Mouse (Mus musculus) spleen, postnatal 14 days (tissue): ENCODE measurements around the gene Lin7a.

Source experiments
- DNase-seq, 2 experiments: peaks; one replicate each; pipeline ENCODE4 v3.0.0; 2021 to 2022; ENCODE audit warnings: low spot score in 2 of 2

The Lin7a gene

DNA sequence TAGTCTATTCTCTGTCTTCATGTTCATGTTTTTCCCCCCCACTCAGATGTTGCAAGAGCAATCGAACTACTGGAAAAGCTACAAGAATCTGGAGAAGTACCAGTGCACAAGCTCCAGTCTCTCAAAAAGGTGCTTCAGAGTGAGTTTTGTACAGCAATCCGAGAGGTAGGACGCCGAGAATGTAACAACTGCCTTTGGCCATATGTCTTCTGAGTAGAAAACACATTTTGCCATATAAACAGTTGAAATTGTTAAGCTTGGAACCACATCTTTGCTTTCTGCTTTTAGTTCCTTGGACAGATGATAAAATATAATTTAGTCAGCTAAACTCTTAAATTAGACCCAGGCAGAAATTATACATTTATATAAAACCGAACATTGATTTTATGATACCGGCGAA, 52.4 kb downstream of the Lin7a start:
- no peak for DNase-seq

DNA sequence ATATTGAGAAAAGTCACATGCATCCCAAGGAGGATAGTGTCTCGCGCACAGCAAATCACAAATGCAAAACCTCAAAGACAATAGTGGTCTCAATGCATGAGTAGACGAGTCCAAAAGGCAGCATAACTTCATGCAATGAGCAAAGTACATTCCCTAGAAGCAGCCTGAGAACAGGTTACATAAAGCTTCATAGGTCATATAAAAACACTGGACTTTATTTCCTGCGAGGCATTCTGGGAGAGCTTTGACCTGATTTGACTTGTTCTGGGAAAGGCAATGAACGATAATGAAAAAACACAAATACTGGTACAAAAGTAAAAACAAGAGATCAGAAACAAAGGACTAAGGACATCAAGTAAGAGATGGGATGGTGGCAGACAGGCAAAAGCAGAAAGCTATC, 54.1 kb downstream of the Lin7a start:
- no peak for DNase-seq

DNA sequence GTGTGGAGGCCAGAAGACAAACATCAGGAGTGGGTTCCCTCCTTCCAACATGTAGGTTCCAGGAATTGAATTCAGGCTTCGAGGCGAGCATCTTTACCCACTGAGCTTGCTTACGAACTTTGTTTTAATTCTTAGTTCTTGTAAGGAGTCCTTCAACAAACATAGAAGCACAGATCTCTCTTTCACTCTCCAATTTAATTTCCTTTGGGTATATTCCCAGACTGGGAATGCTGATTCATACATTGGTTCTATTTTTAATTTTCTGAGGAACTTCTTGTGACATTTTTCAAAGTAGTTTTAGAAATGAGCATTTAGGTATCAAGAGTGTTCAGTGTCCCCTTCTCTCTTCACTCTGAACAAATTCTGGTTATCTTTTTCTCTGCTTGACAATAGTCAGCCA, 68.0 kb downstream of the Lin7a start:
- DNase-seq: no peak

DNA sequence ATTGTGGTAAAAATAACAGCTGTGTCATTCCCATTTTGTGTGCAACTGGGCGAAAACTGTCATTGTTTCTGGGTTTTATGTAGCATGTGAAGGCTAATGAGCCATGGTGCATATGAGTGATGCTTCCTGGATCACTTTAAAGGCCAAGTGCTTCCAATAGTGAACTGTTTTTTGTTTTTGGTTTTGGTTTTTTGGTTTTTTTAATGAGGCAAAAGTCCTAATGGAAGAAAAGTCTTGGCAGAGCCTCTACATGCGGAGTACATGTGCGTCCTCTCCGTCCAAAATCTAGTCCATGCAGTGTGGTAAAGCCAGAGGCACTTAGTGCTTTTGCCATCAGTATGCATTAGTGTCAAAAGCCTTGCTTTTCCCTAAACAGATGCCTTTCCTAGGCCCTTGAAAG, 69.7 kb downstream of the Lin7a start:
- no peak for DNase-seq

DNA sequence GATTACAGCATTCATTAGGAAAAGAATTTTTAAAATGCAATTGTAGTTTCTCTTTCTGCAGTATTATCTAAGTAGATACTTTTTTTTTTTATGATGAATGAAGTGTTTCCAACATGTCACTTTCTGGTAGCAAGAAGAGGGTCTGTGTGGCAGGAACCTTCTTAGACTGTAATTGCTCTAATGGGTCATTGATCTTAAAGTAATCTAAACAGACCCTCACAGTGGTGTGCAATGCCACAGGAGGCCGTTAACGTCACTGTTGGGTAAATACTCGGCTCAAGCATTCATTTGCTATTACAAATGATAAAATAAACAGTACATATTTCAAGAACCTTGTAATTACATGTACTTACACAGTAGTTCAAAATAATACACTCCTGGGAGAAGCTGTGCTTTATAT, 72.7 kb downstream of the Lin7a start:
- no peak for DNase-seq

DNA sequence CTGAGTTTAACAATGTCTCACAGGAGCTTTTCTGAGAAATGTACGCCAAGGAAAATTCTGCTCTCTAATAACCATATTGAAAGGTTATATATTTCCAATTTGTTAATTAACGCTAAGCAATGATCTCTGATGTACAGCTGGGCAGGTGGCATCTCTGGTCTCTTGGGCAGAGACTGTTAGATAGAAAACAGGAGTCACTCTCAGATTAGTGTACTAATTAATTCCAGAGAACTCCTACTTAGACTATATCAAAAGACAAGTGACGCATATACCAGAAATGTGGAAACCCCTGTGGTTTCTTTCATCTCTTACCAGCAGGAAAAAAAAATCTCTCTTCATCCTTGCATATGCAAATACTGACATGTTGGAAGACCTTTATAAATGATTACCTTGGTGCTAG, 76.4 kb downstream of the Lin7a start:
- no peak for DNase-seq

DNA sequence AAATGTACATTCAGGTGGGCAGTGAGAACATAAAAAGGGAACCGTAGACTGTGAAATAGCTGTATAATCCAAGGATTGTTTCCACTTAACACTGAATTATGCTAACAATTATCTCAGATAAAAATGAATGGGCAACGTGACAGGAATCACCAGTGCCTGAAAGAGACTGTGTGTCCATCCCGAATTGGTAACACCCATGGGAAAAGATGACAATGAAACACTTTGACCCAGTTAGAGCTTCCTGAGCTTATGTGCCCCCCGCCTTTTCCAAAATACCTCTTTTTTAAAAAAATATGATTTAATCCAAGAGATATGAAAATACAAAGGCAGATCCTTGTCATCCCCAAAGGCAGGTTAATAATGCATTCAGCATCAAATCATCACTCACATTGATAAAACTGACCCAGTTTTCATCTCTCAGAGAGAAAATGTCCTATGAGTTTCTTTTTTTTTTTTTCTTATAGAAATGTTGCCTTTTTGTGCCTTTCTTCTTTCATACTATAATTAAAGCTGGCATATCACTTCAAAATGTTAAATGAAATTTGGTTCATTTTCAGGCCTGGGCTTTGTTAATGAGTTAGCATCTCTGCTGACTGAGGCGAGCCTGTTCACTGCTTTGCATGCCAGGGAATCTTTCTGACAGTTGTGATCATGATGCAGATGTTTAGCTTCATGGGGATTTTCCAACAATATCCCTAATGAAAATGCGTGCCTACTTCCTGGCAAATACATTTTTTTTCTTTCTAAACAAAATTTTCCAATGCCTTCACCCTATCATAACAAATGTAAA, 80.4 kb downstream of the Lin7a start:
- DNase-seq: no peak

DNA sequence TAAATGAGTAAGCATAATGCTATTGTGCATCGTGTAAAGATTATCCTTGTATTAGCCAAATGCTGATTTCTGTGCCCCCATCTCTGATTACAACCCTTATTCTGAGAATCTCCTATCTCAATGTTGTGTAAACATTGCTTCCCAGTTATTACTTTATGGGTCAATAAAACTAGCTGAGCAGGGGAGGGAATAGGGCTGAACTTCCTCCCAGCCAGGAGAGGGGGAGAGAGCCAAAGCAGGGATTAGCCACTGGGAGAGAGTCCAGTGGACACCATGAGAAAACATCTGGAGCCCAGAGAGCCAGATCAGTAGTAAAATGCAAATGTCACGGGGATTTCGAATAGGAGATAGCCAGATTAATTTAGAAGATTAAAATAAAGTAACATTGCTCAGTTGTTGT, 82.0 kb downstream of the Lin7a start:
- no peak for DNase-seq

DNA sequence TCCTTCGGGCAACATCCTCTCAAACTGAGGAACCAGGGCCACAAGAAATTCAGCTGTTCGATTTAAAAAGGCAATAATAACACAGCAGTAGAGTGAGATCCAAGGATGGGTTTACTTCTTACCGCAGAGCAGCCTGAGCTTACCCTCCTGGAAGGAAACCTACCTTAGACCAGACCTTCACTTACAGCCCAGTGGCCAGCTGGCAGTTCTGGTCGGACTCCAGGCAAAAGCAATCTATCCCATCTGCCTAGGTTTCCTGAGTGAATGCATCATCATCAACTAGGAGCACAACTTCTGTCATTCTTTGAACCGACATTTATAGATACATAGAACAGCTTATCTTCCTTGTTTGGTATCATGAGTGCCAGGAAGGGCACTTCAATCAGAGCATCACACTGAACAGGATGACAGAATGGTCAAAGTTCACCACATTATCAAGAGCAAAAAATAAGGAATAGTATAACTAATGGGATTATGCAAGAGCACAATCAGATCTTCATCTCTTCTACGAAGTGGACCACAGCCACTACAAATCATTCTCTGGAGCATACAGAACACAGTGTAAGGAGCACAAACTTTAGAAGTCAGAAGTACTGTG, 87.1 kb downstream of the Lin7a start:
- no peak for DNase-seq

DNA sequence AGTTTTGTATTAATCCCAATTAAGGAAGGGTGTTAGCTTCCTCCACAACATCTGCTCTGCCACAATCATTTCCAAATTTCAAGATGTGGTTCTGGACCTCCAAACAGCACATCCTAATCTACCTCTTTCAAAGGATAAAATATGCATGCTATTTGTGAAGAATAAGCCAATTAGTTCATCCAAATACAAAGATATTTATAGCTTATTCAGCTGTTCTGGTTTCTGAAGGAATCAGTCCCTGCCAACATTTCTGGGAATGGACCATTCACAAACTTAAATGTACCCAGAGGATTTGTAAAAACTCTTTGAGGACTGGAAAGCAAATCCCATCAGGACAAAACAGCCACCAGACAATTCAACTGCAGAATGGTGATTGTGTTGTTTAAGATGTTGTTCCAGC, 87.8 kb downstream of the Lin7a start:
- no peak for DNase-seq

DNA sequence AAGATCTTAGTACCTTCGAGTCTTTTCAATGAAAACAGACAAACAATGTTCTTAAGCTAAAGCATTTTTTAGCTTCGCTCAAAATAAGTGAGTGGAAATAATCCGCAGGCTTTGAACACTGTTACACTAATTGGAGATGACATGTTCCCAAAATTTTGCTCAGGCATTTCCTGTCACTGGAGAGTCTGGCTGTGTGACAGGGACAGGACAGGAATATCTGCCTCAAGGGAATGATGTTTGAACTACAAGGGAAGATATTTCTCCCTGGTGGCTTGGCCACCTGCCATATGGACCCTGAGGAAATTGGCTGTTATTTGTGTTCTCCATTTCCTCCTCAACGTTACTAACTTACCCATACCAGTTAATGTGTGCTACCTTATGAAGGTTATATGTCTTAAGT, 90.1 kb downstream of the Lin7a start:
- no peak for DNase-seq

DNA sequence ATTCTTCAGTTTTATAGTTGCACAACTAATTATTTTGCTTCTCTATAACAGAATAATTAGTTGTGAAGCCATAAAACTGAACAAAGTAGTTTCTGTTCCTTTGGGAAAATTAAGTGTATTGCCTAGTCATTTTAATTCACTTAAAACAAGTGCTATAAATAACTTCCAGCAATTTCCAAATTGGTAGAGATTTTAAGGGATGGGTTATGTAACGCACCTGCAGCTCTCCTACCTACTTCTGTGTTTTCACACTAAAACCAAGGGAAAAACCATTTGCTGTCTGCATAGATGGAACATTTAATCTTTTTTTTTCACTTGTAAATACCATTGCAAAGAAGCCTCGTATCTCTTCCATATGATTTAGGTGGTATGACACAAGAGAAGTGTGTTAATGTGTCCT, 90.5 kb downstream of the Lin7a start:
- no peak for DNase-seq

DNA sequence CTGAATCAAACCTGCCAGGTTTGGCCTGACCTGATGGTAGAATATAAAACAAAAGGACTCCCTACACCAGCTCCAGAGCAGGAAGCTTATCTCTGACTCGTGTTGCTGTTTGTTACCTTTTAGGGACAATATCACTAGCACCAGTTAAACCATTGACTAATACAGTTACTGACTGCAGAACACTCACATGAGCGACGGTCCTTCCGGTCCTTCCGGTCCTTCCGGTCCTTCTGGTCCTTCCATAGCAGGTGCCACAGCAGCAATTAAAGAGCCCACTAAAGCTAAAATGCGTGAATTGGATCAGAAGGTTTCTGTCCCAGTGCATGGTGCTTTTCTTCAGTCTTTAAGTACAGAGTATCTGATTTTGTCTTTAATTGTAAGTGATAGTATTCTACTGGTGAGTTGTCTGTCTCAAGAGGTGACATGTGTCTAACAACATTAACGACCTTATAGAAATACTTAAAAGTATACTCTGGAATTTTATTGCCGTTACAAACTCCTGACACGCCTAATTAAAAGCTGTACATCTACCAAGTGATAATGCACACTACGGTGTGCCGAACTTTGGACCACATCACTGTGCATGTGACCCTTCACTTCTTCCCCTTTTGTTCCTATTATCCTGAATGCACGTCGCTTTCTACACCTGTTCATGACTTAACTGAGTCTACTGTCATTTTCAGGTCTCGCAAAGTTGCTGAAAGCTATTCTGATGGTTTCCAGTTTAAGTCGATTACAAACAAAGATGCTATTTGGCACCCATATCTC, 91.7 kb downstream of the Lin7a start:
- DNase-seq: no peak

DNA sequence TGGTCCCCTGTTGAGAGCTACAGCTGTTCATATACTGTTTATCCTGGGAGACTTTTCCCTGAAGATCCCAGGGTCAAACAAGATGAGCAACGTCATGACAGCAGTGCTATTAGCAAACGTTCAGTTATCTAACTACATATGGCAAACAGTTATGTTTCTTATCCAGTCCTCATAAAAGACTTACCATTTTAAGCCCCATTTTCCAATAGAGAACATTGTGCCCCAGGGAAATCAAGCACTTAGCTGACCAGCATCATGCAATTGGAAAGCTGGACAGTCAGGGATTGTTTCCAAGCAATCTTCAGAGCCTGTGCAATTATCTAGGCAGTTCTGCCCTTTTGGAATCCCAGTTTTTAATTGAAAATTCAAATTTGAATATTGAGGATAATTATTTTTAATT, 105.7 kb downstream of the Lin7a start:
- no peak for DNase-seq

DNA sequence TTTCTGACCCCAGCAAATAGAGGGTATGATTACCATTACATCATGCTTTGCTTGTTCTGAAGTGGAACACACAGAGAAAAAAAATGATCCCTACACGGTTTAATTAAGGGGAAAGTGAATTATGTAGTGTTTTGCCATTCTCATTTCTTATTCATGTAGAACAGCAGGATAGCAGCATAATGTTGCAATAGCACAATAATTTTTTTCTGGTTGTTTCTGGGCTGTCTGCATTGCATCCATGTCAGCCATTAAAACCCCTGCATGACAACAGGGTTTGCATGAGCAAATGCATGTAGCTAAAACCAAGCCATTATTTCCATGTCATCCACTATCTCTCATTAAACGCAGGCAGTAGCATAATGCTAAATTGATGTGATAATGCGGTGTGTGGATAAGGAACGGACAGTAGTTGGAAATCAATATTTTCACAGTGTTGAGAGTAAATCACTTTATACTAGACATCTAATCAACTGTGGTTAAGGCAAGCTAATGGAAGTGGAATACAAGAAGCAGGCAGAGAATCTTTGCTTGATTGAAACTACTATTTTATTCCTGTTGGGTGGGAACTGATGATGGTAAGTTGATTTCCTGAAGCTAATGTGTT, 109.8 kb downstream of the Lin7a start:
- no peak for DNase-seq

DNA sequence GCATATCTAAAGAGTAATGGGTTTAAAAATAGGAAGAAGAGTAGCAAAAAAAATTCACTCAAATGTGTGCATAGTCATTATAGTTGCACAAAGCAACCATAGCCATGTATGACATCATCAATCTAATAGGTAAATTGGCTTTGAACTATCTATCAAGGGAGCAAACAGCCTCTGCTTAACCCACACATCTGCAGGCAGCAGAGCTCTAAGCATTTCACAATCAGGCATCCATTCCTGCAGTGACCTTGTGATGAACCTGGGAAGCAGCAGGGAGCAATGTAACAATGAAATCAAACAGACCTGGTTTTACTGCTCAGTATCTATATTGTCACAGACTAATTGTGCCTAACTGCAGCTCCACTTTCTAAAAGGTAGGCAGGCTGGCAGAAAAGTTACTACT, 112.3 kb downstream of the Lin7a start:
- DNase-seq: no peak

DNA sequence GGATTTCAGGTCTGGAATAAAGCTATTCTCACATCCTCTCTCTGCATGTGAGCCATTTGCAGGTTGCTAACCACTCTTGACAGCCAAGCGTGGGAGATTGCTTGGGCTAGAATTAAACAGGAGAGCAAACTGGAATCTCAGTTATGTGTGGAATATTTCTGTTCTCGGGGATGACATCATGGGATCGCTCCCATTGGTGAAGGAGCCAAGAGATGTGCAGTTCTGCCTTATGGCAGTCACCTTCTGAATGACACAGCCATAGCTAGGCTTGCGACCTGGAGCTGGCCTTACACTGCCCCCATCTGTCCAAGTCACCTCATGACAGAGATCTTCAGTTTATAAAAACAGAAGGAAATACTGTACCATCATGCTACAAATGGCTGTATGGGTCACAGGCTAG, 118.0 kb downstream of the Lin7a start:
- no peak for DNase-seq

DNA sequence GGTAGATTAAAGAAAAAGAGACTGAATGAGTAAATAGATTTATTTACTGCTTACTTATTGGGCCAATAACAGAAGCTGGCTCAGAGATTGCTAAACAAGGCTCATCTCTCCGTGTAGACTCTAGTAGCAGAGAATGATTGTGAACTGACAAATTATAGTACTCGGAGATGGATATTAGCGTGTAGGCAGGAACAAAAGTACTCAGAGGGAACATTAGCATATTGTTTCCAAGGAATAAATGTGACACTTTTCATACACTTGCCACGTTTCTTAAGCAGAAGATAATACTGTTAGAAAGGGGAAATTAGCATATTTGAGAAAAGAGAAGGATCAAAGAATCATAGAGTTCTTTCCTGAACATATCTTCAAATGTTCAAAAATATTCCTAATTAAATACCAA, 133.9 kb downstream of the Lin7a start:
- DNase-seq: no peak

DNA sequence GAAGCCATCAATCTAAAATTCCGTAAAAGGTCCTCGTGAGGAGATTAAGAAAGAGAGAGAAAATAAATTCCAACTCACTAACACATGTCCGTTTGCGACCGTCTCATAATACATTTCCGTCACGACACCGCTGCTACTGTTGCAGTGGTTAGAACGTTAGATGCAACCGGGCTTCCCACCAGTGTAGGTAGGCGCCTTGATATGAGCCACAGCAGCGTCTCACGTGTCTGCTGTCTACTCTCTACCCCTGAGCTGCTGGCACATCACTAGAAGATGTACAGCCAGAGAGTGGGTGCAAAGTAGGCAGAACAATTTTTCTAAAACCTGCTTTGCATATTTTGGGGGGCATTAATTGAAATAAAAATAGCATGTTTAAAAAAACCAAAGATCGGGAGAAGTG, 146.8 kb downstream of the Lin7a start:
- DNase-seq: no peak

DNA sequence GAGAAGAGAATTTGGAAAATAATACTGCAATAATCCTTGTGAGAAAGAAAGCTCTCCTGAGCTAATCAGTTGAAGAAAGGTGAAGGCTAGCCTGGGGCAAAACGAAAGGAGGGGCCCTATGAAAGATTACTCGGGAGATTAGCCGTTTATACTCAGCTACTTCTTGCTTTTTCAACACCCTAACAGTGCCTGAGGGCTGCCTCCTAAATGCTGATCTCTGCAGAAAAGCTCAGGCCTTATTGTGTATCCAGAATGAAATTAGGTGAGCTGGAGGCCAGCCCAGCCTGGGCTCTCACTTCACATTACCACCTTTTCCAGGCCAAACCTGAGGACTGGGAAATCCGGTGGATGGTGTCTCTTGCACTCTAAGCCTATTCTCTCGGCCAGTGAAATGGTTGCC, 165.5 kb downstream of the Lin7a start:
- no peak for DNase-seq

DNA sequence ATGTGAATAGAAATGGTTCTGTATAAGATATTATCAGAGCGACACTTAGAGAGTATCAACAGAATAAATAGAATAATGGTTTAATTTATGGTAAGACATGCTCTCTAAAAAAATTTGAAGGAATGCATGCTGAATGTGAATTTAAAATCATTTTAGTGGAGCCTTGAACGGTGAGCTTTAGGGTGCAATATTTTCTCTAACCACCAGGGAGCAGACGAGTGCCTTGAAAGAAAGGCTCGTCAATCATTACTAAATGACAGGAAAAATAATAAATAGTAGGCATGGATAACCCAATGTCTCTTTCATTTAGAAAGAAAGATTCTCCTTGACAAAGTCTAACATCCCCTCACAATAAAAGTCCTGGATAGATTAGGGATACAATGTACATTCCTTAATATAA, 171.3 kb downstream of the Lin7a start:
- no peak for DNase-seq

DNA sequence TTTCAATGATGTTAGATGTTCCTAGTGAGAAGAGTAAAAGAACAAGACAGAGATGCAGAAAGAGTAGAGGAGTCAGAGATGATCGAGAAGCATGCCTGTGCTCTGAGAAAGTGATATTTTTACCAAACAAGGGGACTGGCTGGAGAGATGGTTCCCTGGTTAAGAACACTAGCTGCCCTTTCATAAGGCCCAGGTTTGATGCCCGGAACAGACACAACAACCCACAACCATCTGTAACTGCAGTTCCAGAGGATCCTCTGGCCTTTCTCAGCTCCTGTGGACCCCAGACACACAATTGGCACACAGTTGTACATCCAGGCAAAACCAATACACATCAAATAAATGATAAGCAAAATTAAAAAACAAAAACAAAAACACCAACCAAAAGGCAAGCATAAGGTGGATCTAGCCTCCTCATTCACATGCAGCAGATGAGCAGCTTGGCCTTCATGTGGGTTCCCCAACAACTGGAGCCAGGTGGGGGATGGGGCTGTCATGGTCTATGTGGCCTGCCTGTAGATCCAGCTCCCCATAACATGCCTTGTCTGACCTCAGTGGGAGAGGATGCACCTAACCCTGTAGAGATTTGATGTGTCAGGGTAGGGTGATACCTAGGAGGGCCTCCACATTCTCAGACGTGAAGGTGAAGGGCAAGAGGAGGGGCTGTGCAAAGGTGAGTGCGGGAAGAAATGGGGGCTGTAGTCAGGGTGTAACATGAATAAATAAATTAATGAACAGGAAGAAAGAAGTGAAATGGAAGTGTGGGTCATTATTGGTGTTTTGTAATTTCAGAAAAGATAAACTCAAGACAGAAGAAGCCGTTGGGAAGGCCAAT, 178.2 kb downstream of the Lin7a start:
- DNase-seq: no peak
